Mouse (Mus musculus): ENCODE results near the gene Isy1.
"Not testable (repeated sequence)": the region's sequence is repeated elsewhere in the genome, so short reads cannot be mapped to it uniquely, and the experiment has no call there.

The Isy1 gene

GRCm38 (mm10) chr6:87776663-87777062, 61.9 kb downstream of the Isy1 start:
- no peak for DNase-seq

GRCm38 (mm10) chr6:87775588-87776245, 62.9 kb downstream of the Isy1 start:
- DNase-seq = no peak

- DNase-seq = no peak
These were observed 63.7 kb downstream of the Isy1 start for GRCm38 (mm10) chr6:87774909-87775308.

- no peak for DNase-seq
These were observed 64.1 kb downstream of the Isy1 start for GRCm38 (mm10) chr6:87774466-87774865.

GRCm38 (mm10) chr6:87770626-87771025, 68.0 kb downstream of the Isy1 start:
- DNase-seq = no peak

- DNase-seq = not testable (repeated sequence)
These were observed 74.3 kb downstream of the Isy1 start for GRCm38 (mm10) chr6:87764296-87764695.

Data from spleen, adult 18-20 months (tissue).